In the genomic region with DNA sequence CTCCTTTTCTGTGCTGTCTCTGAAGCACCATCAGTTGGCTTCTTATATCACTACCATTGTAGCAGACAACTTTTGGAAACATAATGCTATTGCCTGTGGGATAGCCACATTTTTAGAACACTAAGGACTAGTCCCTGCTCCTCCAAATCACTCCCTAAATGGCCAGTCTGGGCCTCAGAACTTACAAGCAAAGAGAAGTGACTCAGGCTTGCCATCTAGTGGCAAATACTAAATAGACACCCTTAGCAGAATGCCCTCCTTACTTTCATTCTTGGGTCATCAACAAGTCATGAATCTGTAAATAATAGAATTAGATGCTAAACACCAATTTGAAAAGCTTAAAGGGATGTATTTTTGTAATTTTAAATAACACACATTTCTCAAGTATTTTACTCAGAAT, we compare ENCODE assay signal across 10 mouse cellular contexts. TPM values are rescaled to one million over a fixed set of nuclear protein-coding genes. Genes with fewer than 3 reads are reported as not detected.
DNase-seq lines count a peak whose midpoint lies in the region; ATAC-seq and TF ChIP-seq lines count a peak whose summit lies in the region.
"Had no signal": no experiment of that assay in that cellular context is flagged by ENCODE, and none has a peak within 500 bp of the region (broad histone marks: within the 10 kb centered on the region; RNA-seq: fewer than 3 reads in every experiment).

No protein-coding gene starts in this region.

- H3K4me3 ChIP-seq in kidney, embryonic 16.5 days (ENCODE audit: low read length), result no peak overlapping the region
- no peak overlapping the region for H3K4me3 ChIP-seq in ES-E14 (ENCODE audit: insufficient read depth in 1 of 2, low read depth in 1 of 2, low read length in 2 of 2, poor library complexity in 1 of 2, severe bottlenecking in 1 of 2)
- H3K4me3 ChIP-seq in midbrain, embryonic 14.5 days (replicated peaks; ENCODE audit: low read depth, low read length), result no peak overlapping the region
- H3K4me3 ChIP-seq: embryonic facial prominence, embryonic 12.5 days; liver, embryonic 15.5 days had no signal

- H3K27ac ChIP-seq in kidney, embryonic 16.5 days (ENCODE audit: low read length), result no peak overlapping the region
- no peak overlapping the region for H3K27ac ChIP-seq in ES-E14 (ENCODE audit: insufficient read depth, low read depth, low read length, poor library complexity, severe bottlenecking)
- no peak overlapping the region for H3K27ac ChIP-seq in midbrain, embryonic 14.5 days (replicated peaks; ENCODE audit: low read depth, low read length)
- H3K27ac ChIP-seq: embryonic facial prominence, embryonic 12.5 days; liver, embryonic 15.5 days had no signal

- no peaks in the 10 kb centered on the region for H3K4me1 ChIP-seq in kidney, embryonic 16.5 days (ENCODE audit: insufficient read depth, low read length)
- H3K4me1 ChIP-seq in ES-E14 (ENCODE audit: control insufficient read depth in 2 of 2, insufficient read depth in 2 of 2, low read length in 2 of 2, poor library complexity in 1 of 2), result no peaks in the 10 kb centered on the region
- no peaks in the 10 kb centered on the region for H3K4me1 ChIP-seq in midbrain, embryonic 14.5 days (ENCODE audit: control insufficient read depth, insufficient read depth, low read length)
- H3K4me1 ChIP-seq: liver, embryonic 15.5 days had no signal

- DNase-seq in kidney, adult 8-10 months, result peak; percentile 4 to 8
- DNase-seq in ES-E14 (ENCODE audit: low read depth, low spot score), result peak; percentile 54
- DNase-seq in cerebellum, adult 9-10 months, result peak; percentile 68
- peak; percentile 26 for DNase-seq in hindlimb bud, embryonic 11.5 days (ENCODE audit: extremely low spot score, low read depth, low spot score)
- DNase-seq in midbrain, embryonic 14.5 days, result peak; percentile 81
- DNase-seq in frontal cortex, postnatal 14 days (ENCODE audit: low spot score in 2 of 2), result no peak
- DNase-seq in gastrocnemius, postnatal 36 days, result no peak

- no peaks in the 10 kb centered on the region for H3K27me3 ChIP-seq in kidney, embryonic 16.5 days (ENCODE audit: insufficient read depth, low read length)
- no peaks in the 10 kb centered on the region for H3K27me3 ChIP-seq in midbrain, embryonic 14.5 days (ENCODE audit: control insufficient read depth, insufficient read depth, low read length)
- H3K27me3 ChIP-seq: embryonic facial prominence, embryonic 12.5 days; liver, embryonic 15.5 days had no signal

- H3K9ac ChIP-seq in kidney, embryonic 16.5 days (replicated peaks; ENCODE audit: low read length), result no peak overlapping the region
- no peak overlapping the region for H3K9ac ChIP-seq in ES-E14 (ENCODE audit: insufficient read depth, low read depth, low read length, poor library complexity, severe bottlenecking)
- H3K9ac ChIP-seq in midbrain, embryonic 14.5 days (replicated peaks; ENCODE audit: low read length), result no peak overlapping the region
- H3K9ac ChIP-seq: embryonic facial prominence, embryonic 12.5 days; liver, embryonic 15.5 days had no signal

- in situ Hi-C loops in ES-E14 (cut with MboI; ENCODE audit: low sequenced_read_pairs in 2 of 2, unreplicated experiment in 2 of 2), result no loop called here

- H3K4me2 ChIP-seq in kidney, embryonic 16.5 days (replicated peaks; ENCODE audit: low read depth, low read length), result no peak overlapping the region
- no peak overlapping the region for H3K4me2 ChIP-seq in midbrain, embryonic 14.5 days (ENCODE audit: low read length)
- H3K4me2 ChIP-seq: embryonic facial prominence, embryonic 12.5 days; liver, embryonic 15.5 days had no signal

- intact Hi-C loops in gastrocnemius, postnatal 36 days (cut with DNase I), result no loop called here

- no peaks in the 10 kb centered on the region for H3K36me3 ChIP-seq in kidney, embryonic 16.5 days (ENCODE audit: insufficient read depth, low read length)
- H3K36me3 ChIP-seq in ES-E14 (ENCODE audit: control insufficient read depth, insufficient read depth, low read length, poor library complexity, severe bottlenecking), result no peaks in the 10 kb centered on the region
- peaks cover 23% of the 10 kb centered on the region for H3K36me3 ChIP-seq in midbrain, embryonic 14.5 days (ENCODE audit: control insufficient read depth, insufficient read depth, low read length)
- H3K36me3 ChIP-seq: embryonic facial prominence, embryonic 12.5 days; liver, embryonic 15.5 days had no signal

- no peak for ATAC-seq in kidney, embryonic 16.5 days (ENCODE audit: low FRiP score, low TSS enrichment)
- peak; percentile 68; the same call in 1 of the 2 replicates for ATAC-seq in midbrain, embryonic 14.5 days (ENCODE audit: low FRiP score, low TSS enrichment)

- no peaks in the 10 kb centered on the region for H3K9me3 ChIP-seq in kidney, embryonic 16.5 days (ENCODE audit: low read length)
- H3K9me3 ChIP-seq in ES-E14 (ENCODE audit: control insufficient read depth, insufficient read depth, low read depth, low read length), result no peaks in the 10 kb centered on the region
- no peaks in the 10 kb centered on the region for H3K9me3 ChIP-seq in midbrain, embryonic 14.5 days (ENCODE audit: control insufficient read depth, low read length)
- H3K9me3 ChIP-seq: embryonic facial prominence, embryonic 12.5 days; liver, embryonic 15.5 days had no signal

TF ChIP-seq in ES-E14, 5 proteins besides CTCF, POLR2A, EP300 and RAD21:
- no peak for TF ChIP-seq HCFC1 (IDR thresholded peaks at IDR 0.05; ENCODE audit: borderline replicate concordance, insufficient read depth, low read length)
- peak; percentile 39 for TF ChIP-seq ZC3H11A (IDR thresholded peaks at IDR 0.05; ENCODE audit: borderline replicate concordance, low read depth, low read length)

RNA-seq across cellular contexts. Expression of gene 9330159F19Rik, which starts 4.7 kb away (rescaled TPM):
- 0.06 and 0.12 TPM in 2 replicates for polyA plus RNA-seq in kidney, embryonic 16.5 days (2015; fragmentation: Nextera tagmentation; extraction: Ambion mirVana)
- 2.4 and 2.5 TPM in 2 replicates for total RNA-seq in ES-E14 (2012; rRNA removed)
- polyA plus RNA-seq in midbrain, embryonic 14.5 days (2014; fragmentation: Nextera tagmentation; extraction: Ambion mirVana), result 35.4 and 40.8 TPM in 2 replicates
- total RNA-seq in gastrocnemius, postnatal 36 days (2021), result 10 to 100 TPM; 49.3 to 52.6 TPM

RNA-seq across cellular contexts. Expression of gene Gm49353, which starts 8.0 kb away (rescaled TPM):
- polyA plus RNA-seq in kidney, embryonic 16.5 days (2015; fragmentation: Nextera tagmentation; extraction: Ambion mirVana), result not detected in 2 replicates
- 0.40 and 0.74 TPM in 2 replicates for total RNA-seq in ES-E14 (2012; rRNA removed)
- 12.0 and 14.2 TPM in 2 replicates for polyA plus RNA-seq in midbrain, embryonic 14.5 days (2014; fragmentation: Nextera tagmentation; extraction: Ambion mirVana)
- not detected for total RNA-seq in gastrocnemius, postnatal 36 days (2021)
- polyA plus RNA-seq: liver, embryonic 15.5 days had no signal

Comparison
In these comparisons a context has a peak if more than half of its experiments do, and no peak if none do; other contexts are left out.
1. DNase-seq: peak in kidney, adult 8-10 months (2 of 2), ES-E14 (single experiment), cerebellum, adult 9-10 months (single experiment), hindlimb bud, embryonic 11.5 days (single experiment) and midbrain, embryonic 14.5 days (single experiment); none in frontal cortex, postnatal 14 days (0 of 2) and gastrocnemius, postnatal 36 days (0 of 2).
2. RNA of gene 9330159F19Rik, which starts 4.7 kb away (total RNA-seq): 49.3 to 52.6 TPM in gastrocnemius, postnatal 36 days; 2.4 to 2.5 TPM in ES-E14; every median in the first group is over 10 times any median in the second.